ENCODE assay signal across 8 mouse cellular contexts in the genomic region with DNA sequence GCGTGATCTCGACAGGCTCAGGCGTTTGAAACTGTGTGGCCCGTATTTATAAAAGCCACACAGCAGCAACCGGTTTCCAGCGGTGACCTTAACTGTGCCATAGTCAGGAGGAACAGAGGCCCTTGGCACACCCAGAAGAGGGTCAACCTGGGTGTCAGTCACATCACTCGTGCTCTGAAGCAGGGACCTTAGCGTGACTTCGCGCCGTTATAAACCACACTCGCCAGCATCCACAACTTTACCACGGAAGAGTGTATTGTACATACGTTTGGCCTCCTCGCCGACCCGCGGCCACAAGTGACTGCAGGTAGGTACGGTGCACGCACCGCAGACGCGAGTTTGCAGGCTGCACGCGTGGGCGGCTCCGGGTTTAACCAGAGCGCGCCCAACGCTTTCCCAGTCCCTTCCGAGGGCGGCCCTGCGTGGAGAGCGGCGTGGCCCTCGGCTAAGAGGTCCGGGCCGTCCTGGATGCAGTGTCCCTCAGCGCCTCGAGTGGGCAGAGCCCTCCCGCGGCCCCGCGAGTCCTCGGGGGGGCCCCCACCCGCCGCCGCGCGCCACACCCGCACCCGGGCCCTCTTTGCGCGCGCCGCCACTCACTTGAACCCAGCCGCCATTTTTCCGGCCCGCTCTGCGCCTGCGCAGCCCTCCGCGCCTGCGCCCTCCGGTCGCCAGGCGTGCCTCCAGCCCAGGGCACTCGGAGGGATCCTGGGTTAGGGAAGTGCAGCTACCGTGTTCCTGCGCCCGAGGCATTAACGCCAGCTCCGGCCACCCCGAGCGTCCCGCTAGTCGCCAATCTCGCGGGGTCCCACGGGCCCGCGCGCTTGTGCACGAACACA. TPM values are rescaled to one million over a fixed set of nuclear protein-coding genes. Genes with fewer than 3 reads are reported as not detected.
DNase-seq lines count a peak whose midpoint lies in the region; ATAC-seq and TF ChIP-seq lines count a peak whose summit lies in the region.

No protein-coding gene starts in this region.

- TF ChIP-seq EP300 in heart, adult 2 months (IDR thresholded peaks at IDR 0.05; ENCODE audit: insufficient read depth, low read depth, low read length): no peak

- TF ChIP-seq POLR2A in heart, adult 2 months (IDR thresholded peaks at IDR 0.05; ENCODE audit: insufficient read depth, low read depth, low read length): peak; percentile 90
- peak; percentile 72 for TF ChIP-seq POLR2A in kidney, adult 2 months (IDR thresholded peaks at IDR 0.05; ENCODE audit: low read depth, low read length)
- peak; percentile 66; the same call in 1 of the 2 replicates for TF ChIP-seq POLR2A in small intestine, adult 2 months (IDR thresholded peaks at IDR 0.05; ENCODE audit: low read depth, low read length)

- H3K4me2 ChIP-seq in embryonic facial prominence, embryonic 13.5 days: peak overlapping the region; percentile 86
- H3K4me2 ChIP-seq in limb, embryonic 11.5 days (ENCODE audit: low read depth, severe bottlenecking): peak overlapping the region; percentile 79
- H3K4me2 ChIP-seq in midbrain, embryonic 13.5 days (replicated peaks): peak overlapping the region; percentile 94

- peaks cover 21% of the 10 kb centered on the region for H3K4me1 ChIP-seq in embryonic facial prominence, embryonic 13.5 days
- H3K4me1 ChIP-seq in heart, adult 2 months (ENCODE audit: control insufficient read depth, insufficient read depth, low read length): peaks cover 1% of the 10 kb centered on the region; the same call in 1 of the 2 replicates
- peaks cover 8% of the 10 kb centered on the region; the same call in 1 of the 2 replicates for H3K4me1 ChIP-seq in kidney, adult 2 months (ENCODE audit: control insufficient read depth, insufficient read depth, low read length)
- H3K4me1 ChIP-seq in limb, embryonic 11.5 days (ENCODE audit: control insufficient read depth, insufficient read depth, low read length): 0 out of 2 replicates have a peak, but pooled peaks cover 7% of the 10 kb centered on the region
- H3K4me1 ChIP-seq in midbrain, embryonic 13.5 days (replicated peaks): peaks cover 15% of the 10 kb centered on the region
- peaks cover 2% of the 10 kb centered on the region; the same call in 1 of the 2 replicates for H3K4me1 ChIP-seq in small intestine, adult 2 months (ENCODE audit: control insufficient read depth, insufficient read depth, insufficient read length, low read length)

- H3K27me3 ChIP-seq in embryonic facial prominence, embryonic 13.5 days: no peaks in the 10 kb centered on the region
- H3K27me3 ChIP-seq in heart, adult 2 months (ENCODE audit: control insufficient read depth, insufficient read depth, low read length): no peaks in the 10 kb centered on the region
- H3K27me3 ChIP-seq in kidney, adult 2 months (replicated peaks; ENCODE audit: control insufficient read depth, insufficient read depth, low read length): no peaks in the 10 kb centered on the region
- H3K27me3 ChIP-seq in limb, embryonic 11.5 days (ENCODE audit: control insufficient read depth, insufficient read depth, low read length): no peaks in the 10 kb centered on the region
- no peaks in the 10 kb centered on the region for H3K27me3 ChIP-seq in midbrain, embryonic 13.5 days
- no peaks in the 10 kb centered on the region for H3K27me3 ChIP-seq in small intestine, adult 2 months (ENCODE audit: control insufficient read depth, insufficient read depth, low read length)

- peak overlapping the region; percentile 96 for H3K9ac ChIP-seq in embryonic facial prominence, embryonic 13.5 days
- peak overlapping the region; percentile 80 for H3K9ac ChIP-seq in heart, adult 2 months (ENCODE audit: low read depth, low read length)
- H3K9ac ChIP-seq in limb, embryonic 11.5 days (ENCODE audit: low read length): peak overlapping the region; percentile 86
- peak overlapping the region; percentile 91 for H3K9ac ChIP-seq in midbrain, embryonic 13.5 days (replicated peaks)

- no peaks in the 10 kb centered on the region for H3K79me2 ChIP-seq in heart, adult 2 months (replicated peaks; ENCODE audit: control insufficient read depth, insufficient read depth, low read length)

- no peak for TF ChIP-seq CTCF in heart, adult 2 months (IDR thresholded peaks at IDR 0.05)
- no peak for TF ChIP-seq CTCF in kidney, adult 2 months (conservative IDR thresholded peaks at IDR 0.05; ENCODE audit: insufficient read depth, insufficient read length, low read depth, low read length)
- TF ChIP-seq CTCF in small intestine, adult 2 months (IDR thresholded peaks at IDR 0.05; ENCODE audit: extremely low read depth, insufficient read length, insufficient replicate concordance, low read depth, low read length): no peak

- intact Hi-C loops in heart, adult 2 months (cut with DNase I): loop anchor here (2.0 kb wide), 2 partner anchors 42 to 72 kb away; a partner anchor contains a TSS

- WGBS in embryonic facial prominence, embryonic 13.5 days: under 1% methylated on average over 84 of the region's 84 CpGs
- WGBS in heart, adult 2 months: under 1% methylated on average over 84 of the region's 84 CpGs
- WGBS in kidney, adult 2 months: under 1% methylated on average over 84 of the region's 84 CpGs
- under 1% methylated on average over 84 of the region's 84 CpGs for WGBS in limb, embryonic 11.5 days
- under 1% methylated on average over 82 of the region's 84 CpGs for WGBS in midbrain, embryonic 13.5 days
- WGBS in small intestine, adult 2 months: under 1% methylated on average over 82 of the region's 84 CpGs

- no peaks in the 10 kb centered on the region for H3K9me3 ChIP-seq in embryonic facial prominence, embryonic 13.5 days
- H3K9me3 ChIP-seq in limb, embryonic 11.5 days (ENCODE audit: control insufficient read depth, low read length): no peaks in the 10 kb centered on the region
- no peaks in the 10 kb centered on the region for H3K9me3 ChIP-seq in midbrain, embryonic 13.5 days

- peak overlapping the region; percentile 93 for H3K4me3 ChIP-seq in embryonic facial prominence, embryonic 13.5 days
- peak overlapping the region; percentile 92 for H3K4me3 ChIP-seq in heart, adult 2 months
- peak overlapping the region; percentile 86 for H3K4me3 ChIP-seq in kidney, adult 2 months (ENCODE audit: insufficient read depth, low read depth, low read length)
- H3K4me3 ChIP-seq in limb, embryonic 11.5 days (ENCODE audit: low read depth, low read length): peak overlapping the region; percentile 89
- H3K4me3 ChIP-seq in midbrain, embryonic 13.5 days (replicated peaks): peak overlapping the region; percentile 70
- peak overlapping the region; percentile 80 for H3K4me3 ChIP-seq in small intestine, adult 2 months (ENCODE audit: low read depth, low read length)

- peaks cover 50% of the 10 kb centered on the region for H3K36me3 ChIP-seq in embryonic facial prominence, embryonic 13.5 days
- H3K36me3 ChIP-seq in heart, adult 2 months (ENCODE audit: control insufficient read depth, insufficient read depth, low read length): 0 out of 2 replicates have a peak, but pooled peaks cover 2% of the 10 kb centered on the region
- no peaks in the 10 kb centered on the region; the same call in 1 of the 2 replicates for H3K36me3 ChIP-seq in kidney, adult 2 months (ENCODE audit: control insufficient read depth, insufficient read depth, low read length)
- peaks cover 9% of the 10 kb centered on the region; the same call in 1 of the 2 replicates for H3K36me3 ChIP-seq in limb, embryonic 11.5 days (ENCODE audit: control insufficient read depth, insufficient read depth, low read length)
- peaks cover 44% of the 10 kb centered on the region for H3K36me3 ChIP-seq in midbrain, embryonic 13.5 days
- peaks cover 13% of the 10 kb centered on the region for H3K36me3 ChIP-seq in small intestine, adult 2 months (ENCODE audit: control insufficient read depth, insufficient read depth, low read length)

- peak; percentile 92 for ATAC-seq in embryonic facial prominence, embryonic 13.5 days (ENCODE audit: insufficient number of reproducible peaks, insufficient read depth, low FRiP score, low TSS enrichment, low read depth)
- ATAC-seq in limb, embryonic 11.5 days (ENCODE audit: insufficient number of reproducible peaks, low FRiP score, low TSS enrichment, low read depth): peak; percentile 91
- ATAC-seq in midbrain, embryonic 13.5 days: peak; percentile 96

- peak; percentile 87 for DNase-seq in 3T3-L1 (ENCODE audit: low read depth, low spot score)
- DNase-seq in adrenal gland, postnatal 25 days: peak; percentile 93
- peak; percentile 93 to 95 for DNase-seq in heart, adult 2 months
- DNase-seq in kidney, adult 2 months: peak; percentile 91
- DNase-seq in limb, embryonic 11.5 days (ENCODE audit: low spot score): peak; percentile 92

- H3K27ac ChIP-seq in embryonic facial prominence, embryonic 13.5 days: peak overlapping the region; percentile 99
- H3K27ac ChIP-seq in heart, adult 2 months: peak overlapping the region; percentile 99
- H3K27ac ChIP-seq in kidney, adult 2 months (ENCODE audit: insufficient read depth, low read depth, low read length): peak overlapping the region; percentile 97
- H3K27ac ChIP-seq in limb, embryonic 11.5 days (replicated peaks; ENCODE audit: low read depth, low read length): peak overlapping the region; percentile 98
- peak overlapping the region; percentile 99 for H3K27ac ChIP-seq in midbrain, embryonic 13.5 days
- H3K27ac ChIP-seq in small intestine, adult 2 months (ENCODE audit: insufficient read depth, low read depth, low read length): peak overlapping the region; percentile 95

RNA-seq across cellular contexts. Expression of a gene that starts 0.6 kb away (rescaled TPM):
- 40.7 and 47.9 TPM in 2 replicates for total RNA-seq in adrenal gland, postnatal 25 days (2021)
- 129 and 137 TPM in 2 replicates for polyA plus RNA-seq in embryonic facial prominence, embryonic 13.5 days (2015; fragmentation: Nextera tagmentation; extraction: Ambion mirVana)
- 10 to 100 TPM; 19.0 to 19.7 TPM for total RNA-seq in heart, adult 2 months (2021)
- 10.7 and 19.9 TPM in 2 replicates for polyA plus RNA-seq in heart, adult 2 months (2012; rRNA removed)
- 10.2 and 16.7 TPM in 2 replicates for polyA plus RNA-seq in kidney, adult 2 months (2012; rRNA removed)
- 169 and 179 TPM in 2 replicates for polyA plus RNA-seq in limb, embryonic 11.5 days (2014; fragmentation: Nextera tagmentation; extraction: Ambion mirVana)
- 80.9 and 87.2 TPM in 2 replicates for polyA plus RNA-seq in midbrain, embryonic 13.5 days (2015; fragmentation: Nextera tagmentation; extraction: Ambion mirVana)
- polyA plus RNA-seq in small intestine, adult 2 months (2012; rRNA removed): 4.5 and 8.5 TPM in 2 replicates

RNA-seq across cellular contexts. Expression of a gene that starts 0.7 kb away (rescaled TPM):
- 47.3 and 52.3 TPM in 2 replicates for total RNA-seq in adrenal gland, postnatal 25 days (2021)
- polyA plus RNA-seq in embryonic facial prominence, embryonic 13.5 days (2015; fragmentation: Nextera tagmentation; extraction: Ambion mirVana): 51.3 and 55.6 TPM in 2 replicates
- 10 to 100 TPM in 1 of 2 experiments, 1 to 10 TPM in 1; 8.9 to 10.5 TPM for total RNA-seq in heart, adult 2 months (2021)
- polyA plus RNA-seq in heart, adult 2 months (2012; rRNA removed): 6.9 and 10.4 TPM in 2 replicates
- 20.1 and 22.2 TPM in 2 replicates for polyA plus RNA-seq in kidney, adult 2 months (2012; rRNA removed)
- 36.0 and 37.5 TPM in 2 replicates for polyA plus RNA-seq in limb, embryonic 11.5 days (2014; fragmentation: Nextera tagmentation; extraction: Ambion mirVana)
- 43.1 and 50.2 TPM in 2 replicates for polyA plus RNA-seq in midbrain, embryonic 13.5 days (2015; fragmentation: Nextera tagmentation; extraction: Ambion mirVana)
- polyA plus RNA-seq in small intestine, adult 2 months (2012; rRNA removed): 5.3 and 9.5 TPM in 2 replicates

RNA-seq across cellular contexts. Expression of a gene that starts 20.5 kb away (rescaled TPM):
- total RNA-seq in adrenal gland, postnatal 25 days (2021): not detected in 2 replicates
- polyA plus RNA-seq in embryonic facial prominence, embryonic 13.5 days (2015; fragmentation: Nextera tagmentation; extraction: Ambion mirVana): 0.88 TPM in 1 of 2 replicates, not detected in the other
- total RNA-seq in heart, adult 2 months (2021): not detected
- not detected in 2 replicates for polyA plus RNA-seq in heart, adult 2 months (2012; rRNA removed)
- polyA plus RNA-seq in kidney, adult 2 months (2012; rRNA removed): not detected in 2 replicates
- 1.6 TPM in 2 replicates for polyA plus RNA-seq in limb, embryonic 11.5 days (2014; fragmentation: Nextera tagmentation; extraction: Ambion mirVana)
- polyA plus RNA-seq in midbrain, embryonic 13.5 days (2015; fragmentation: Nextera tagmentation; extraction: Ambion mirVana): 0.43 TPM in 1 of 2 replicates, not detected in the other
- polyA plus RNA-seq in small intestine, adult 2 months (2012; rRNA removed): not detected in 2 replicates

RNA-seq across cellular contexts. Expression of a gene that starts 20.8 kb away (rescaled TPM):
- total RNA-seq in adrenal gland, postnatal 25 days (2021): 42.6 and 44.4 TPM in 2 replicates
- 1.2 and 1.8 TPM in 2 replicates for polyA plus RNA-seq in embryonic facial prominence, embryonic 13.5 days (2015; fragmentation: Nextera tagmentation; extraction: Ambion mirVana)
- 1 to 10 TPM; 1.6 to 3.5 TPM for total RNA-seq in heart, adult 2 months (2021)
- polyA plus RNA-seq in heart, adult 2 months (2012; rRNA removed): 1.0 and 1.5 TPM in 2 replicates
- 1.1 and 1.3 TPM in 2 replicates for polyA plus RNA-seq in kidney, adult 2 months (2012; rRNA removed)
- polyA plus RNA-seq in limb, embryonic 11.5 days (2014; fragmentation: Nextera tagmentation; extraction: Ambion mirVana): 0.37 and 0.52 TPM in 2 replicates
- 0.15 and 0.17 TPM in 2 replicates for polyA plus RNA-seq in midbrain, embryonic 13.5 days (2015; fragmentation: Nextera tagmentation; extraction: Ambion mirVana)
- polyA plus RNA-seq in small intestine, adult 2 months (2012; rRNA removed): 1.1 and 1.3 TPM in 2 replicates

RNA-seq across cellular contexts. Expression of a gene that starts 42.0 kb away (rescaled TPM):
- total RNA-seq in adrenal gland, postnatal 25 days (2021): 54.4 and 68.9 TPM in 2 replicates
- 125 and 128 TPM in 2 replicates for polyA plus RNA-seq in embryonic facial prominence, embryonic 13.5 days (2015; fragmentation: Nextera tagmentation; extraction: Ambion mirVana)
- 10 to 100 TPM; 18.0 to 19.8 TPM for total RNA-seq in heart, adult 2 months (2021)
- polyA plus RNA-seq in heart, adult 2 months (2012; rRNA removed): 22.7 and 26.4 TPM in 2 replicates
- polyA plus RNA-seq in kidney, adult 2 months (2012; rRNA removed): 32.7 and 36.2 TPM in 2 replicates
- 125 and 127 TPM in 2 replicates for polyA plus RNA-seq in limb, embryonic 11.5 days (2014; fragmentation: Nextera tagmentation; extraction: Ambion mirVana)
- 97.1 and 103 TPM in 2 replicates for polyA plus RNA-seq in midbrain, embryonic 13.5 days (2015; fragmentation: Nextera tagmentation; extraction: Ambion mirVana)
- polyA plus RNA-seq in small intestine, adult 2 months (2012; rRNA removed): 13.4 and 31.3 TPM in 2 replicates

Comparison
In these comparisons a context has a peak if more than half of its experiments do, and no peak if none do; other contexts are left out.
1. Peak in every context shown above with its lines: DNase-seq, ATAC-seq, H3K4me3 ChIP-seq and H3K27ac ChIP-seq.